Mouse (Mus musculus): Measurements from ENCODE around the gene Slc35e1. TPM values are rescaled to one million over a fixed set of nuclear protein-coding genes. Genes with fewer than 3 reads are reported as not detected.

Gene Slc35e1
- polyA plus RNA-seq, 1 experiment, result 23.6 TPM

DNA sequence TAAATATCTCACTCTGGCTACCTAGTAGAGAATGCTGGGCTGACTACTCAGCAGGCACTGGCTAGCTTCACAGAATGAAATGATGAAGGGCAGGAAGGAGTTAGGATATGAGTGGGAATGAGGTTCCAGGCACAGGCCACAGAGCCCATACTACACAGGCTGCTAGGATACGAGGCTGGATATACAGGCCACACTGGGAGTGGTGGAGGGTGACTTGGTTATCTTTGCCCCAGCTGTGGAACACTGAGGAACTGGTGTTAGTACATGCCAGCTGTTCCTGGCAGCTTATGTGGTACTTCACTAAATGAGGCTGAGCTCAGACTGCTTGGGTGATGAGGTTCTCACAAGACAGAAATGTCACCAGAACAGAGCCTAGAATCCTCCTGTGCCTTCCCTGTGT is 20.7 kb upstream of the Slc35e1 start:
- H3K36me3 ChIP-seq (ENCODE audit: control insufficient read depth, insufficient read depth, low read length, poor library complexity, severe bottlenecking), result no peaks in the 10 kb centered on the region
- no peaks in the 10 kb centered on the region for H3K27me3 ChIP-seq (ENCODE audit: control insufficient read depth, insufficient read depth, low read length, poor library complexity, severe bottlenecking)
- H3K4me3 ChIP-seq (ENCODE audit: low read depth, low read length), result no peak overlapping the region
- no peak overlapping the region for H3K27ac ChIP-seq (ENCODE audit: insufficient read depth, low read length)
- TF ChIP-seq POLR2A (IDR thresholded peaks at IDR 0.05; ENCODE audit: insufficient read depth, low read length) (no peak), EP300 (IDR thresholded peaks at IDR 0.05; ENCODE audit: insufficient read depth, low read depth, low read length) (no peak), CTCF (IDR thresholded peaks at IDR 0.05; ENCODE audit: low read depth, low read length) (no peak)
- H3K9ac ChIP-seq (ENCODE audit: low read depth, poor library complexity, severe bottlenecking), result no peak overlapping the region
- H3K4me1 ChIP-seq (ENCODE audit: control insufficient read depth, insufficient read depth, low read length), result no peaks in the 10 kb centered on the region
- H3K9me3 ChIP-seq (replicated peaks; ENCODE audit: control insufficient read depth, insufficient read depth, low read length, poor library complexity, severe bottlenecking), result no peaks in the 10 kb centered on the region

DNA sequence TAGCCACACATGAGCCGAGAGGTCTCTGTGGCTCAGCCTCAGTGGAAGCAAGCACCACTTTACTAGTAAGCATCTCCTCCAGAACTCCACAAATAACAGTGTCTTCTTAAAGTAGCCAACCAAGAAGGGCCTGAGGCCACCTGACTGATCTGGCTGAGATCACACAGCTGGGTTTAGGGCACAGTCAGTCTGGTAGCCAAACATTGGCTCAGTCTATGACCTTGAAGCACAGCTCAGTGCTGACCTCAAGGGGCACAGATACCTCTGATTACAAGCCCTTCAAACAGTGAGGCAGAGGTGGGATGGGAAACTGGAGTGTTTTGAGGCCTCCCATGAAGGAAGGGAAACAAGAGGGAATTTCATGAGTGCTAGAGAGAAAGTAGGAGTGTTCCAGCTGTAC is 20.2 kb upstream of the Slc35e1 start:
- no peak overlapping the region for H3K9ac ChIP-seq (ENCODE audit: low read depth, poor library complexity, severe bottlenecking)
- no peaks in the 10 kb centered on the region for H3K4me1 ChIP-seq (ENCODE audit: control insufficient read depth, insufficient read depth, low read length)
- no peak overlapping the region for H3K4me3 ChIP-seq (ENCODE audit: low read depth, low read length)
- no peak overlapping the region for H3K27ac ChIP-seq (ENCODE audit: insufficient read depth, low read length)
- no peaks in the 10 kb centered on the region for H3K36me3 ChIP-seq (ENCODE audit: control insufficient read depth, insufficient read depth, low read length, poor library complexity, severe bottlenecking)
- H3K27me3 ChIP-seq (ENCODE audit: control insufficient read depth, insufficient read depth, low read length, poor library complexity, severe bottlenecking), result no peaks in the 10 kb centered on the region
- H3K9me3 ChIP-seq (replicated peaks; ENCODE audit: control insufficient read depth, insufficient read depth, low read length, poor library complexity, severe bottlenecking), result no peaks in the 10 kb centered on the region
- TF ChIP-seq EP300 (IDR thresholded peaks at IDR 0.05; ENCODE audit: insufficient read depth, low read depth, low read length) (no peak), CTCF (IDR thresholded peaks at IDR 0.05; ENCODE audit: low read depth, low read length) (no peak), POLR2A (IDR thresholded peaks at IDR 0.05; ENCODE audit: insufficient read depth, low read length) (no peak)

DNA sequence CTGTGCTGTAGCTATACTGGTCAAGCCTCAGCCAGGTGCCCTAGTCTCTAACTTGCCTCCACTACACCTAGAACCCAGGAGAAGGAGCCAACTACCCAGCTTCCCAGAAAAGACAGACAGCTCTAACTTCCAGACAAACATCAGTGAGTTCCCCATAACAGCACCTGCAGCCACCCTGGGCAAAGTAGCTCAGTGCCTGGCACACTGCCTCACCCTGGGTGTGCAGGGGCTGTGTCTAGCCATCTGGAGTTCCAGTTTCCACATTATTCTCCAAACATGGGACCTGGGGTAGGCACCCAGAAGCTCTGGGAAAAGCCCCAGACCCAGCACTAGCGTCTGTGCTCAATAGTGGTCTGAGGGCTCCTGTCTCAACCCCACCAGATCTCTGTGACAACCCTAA is 15.1 kb upstream of the Slc35e1 start:
- H3K27me3 ChIP-seq (ENCODE audit: control insufficient read depth, insufficient read depth, low read length, poor library complexity, severe bottlenecking), result no peaks in the 10 kb centered on the region
- H3K9me3 ChIP-seq (replicated peaks; ENCODE audit: control insufficient read depth, insufficient read depth, low read length, poor library complexity, severe bottlenecking), result no peaks in the 10 kb centered on the region

DNA sequence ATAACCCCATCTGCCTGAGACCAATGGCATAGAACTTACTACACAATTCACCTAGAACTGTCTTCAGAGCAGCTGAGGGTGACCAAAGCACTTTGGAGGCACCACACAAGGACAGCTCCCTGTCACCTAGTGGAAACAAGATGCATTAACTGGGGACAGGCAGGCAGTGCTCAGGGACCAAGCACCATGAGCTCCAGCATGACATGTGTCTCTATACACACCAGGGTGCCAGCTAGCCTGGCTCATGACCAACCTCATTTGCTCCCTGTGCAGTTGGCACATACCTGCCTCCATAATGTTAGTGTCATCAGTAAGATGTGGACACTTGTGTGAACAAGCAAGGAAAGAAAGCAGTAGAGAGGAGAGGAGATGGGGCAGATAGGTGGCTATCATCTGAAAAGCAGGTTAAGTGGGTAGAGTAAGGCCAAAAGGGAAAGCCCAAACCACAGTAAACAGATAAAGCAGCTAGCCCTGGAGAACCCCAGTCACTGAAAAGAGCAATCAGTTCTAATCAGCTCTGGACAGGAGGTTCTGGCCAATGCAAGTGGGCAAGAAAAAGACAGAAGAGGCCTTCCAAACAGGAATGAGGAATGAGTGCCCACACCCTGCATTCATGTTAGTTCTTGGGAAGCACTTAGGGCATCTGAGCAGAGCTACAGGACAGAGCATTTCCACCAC is 12.4 kb upstream of the Slc35e1 start:
- no peak overlapping the region for H3K27ac ChIP-seq (ENCODE audit: insufficient read depth, low read length)
- TF ChIP-seq POLR2A (IDR thresholded peaks at IDR 0.05; ENCODE audit: insufficient read depth, low read length) (no peak), EP300 (IDR thresholded peaks at IDR 0.05; ENCODE audit: insufficient read depth, low read depth, low read length) (no peak), CTCF (IDR thresholded peaks at IDR 0.05; ENCODE audit: low read depth, low read length) (no peak)
- H3K4me1 ChIP-seq (ENCODE audit: control insufficient read depth, insufficient read depth, low read length), result peaks cover 7% of the 10 kb centered on the region
- no peaks in the 10 kb centered on the region for H3K27me3 ChIP-seq (ENCODE audit: control insufficient read depth, insufficient read depth, low read length, poor library complexity, severe bottlenecking)
- H3K36me3 ChIP-seq (ENCODE audit: control insufficient read depth, insufficient read depth, low read length, poor library complexity, severe bottlenecking), result peaks cover 10% of the 10 kb centered on the region
- H3K4me3 ChIP-seq (ENCODE audit: low read depth, low read length), result no peak overlapping the region
- H3K9me3 ChIP-seq (replicated peaks; ENCODE audit: control insufficient read depth, insufficient read depth, low read length, poor library complexity, severe bottlenecking), result no peaks in the 10 kb centered on the region
- no peak overlapping the region for H3K9ac ChIP-seq (ENCODE audit: low read depth, poor library complexity, severe bottlenecking)

More for the DNA sequence above, 15.1 kb upstream of the Slc35e1 start:
- Histone ChIP-seq H3K9ac (ENCODE audit: low read depth, poor library complexity, severe bottlenecking) (no peak overlapping the region), H3K4me1 (ENCODE audit: control insufficient read depth, insufficient read depth, low read length) (no peaks in the 10 kb centered on the region), H3K27ac (ENCODE audit: insufficient read depth, low read length) (no peak overlapping the region), H3K36me3 (ENCODE audit: control insufficient read depth, insufficient read depth, low read length, poor library complexity, severe bottlenecking) (peaks cover 8% of the 10 kb centered on the region), H3K4me3 (ENCODE audit: low read depth, low read length) (no peak overlapping the region)
- TF ChIP-seq POLR2A (IDR thresholded peaks at IDR 0.05; ENCODE audit: insufficient read depth, low read length), result no peak
- TF ChIP-seq CTCF (IDR thresholded peaks at IDR 0.05; ENCODE audit: low read depth, low read length), result no peak
- no peak for TF ChIP-seq EP300 (IDR thresholded peaks at IDR 0.05; ENCODE audit: insufficient read depth, low read depth, low read length)

DNA sequence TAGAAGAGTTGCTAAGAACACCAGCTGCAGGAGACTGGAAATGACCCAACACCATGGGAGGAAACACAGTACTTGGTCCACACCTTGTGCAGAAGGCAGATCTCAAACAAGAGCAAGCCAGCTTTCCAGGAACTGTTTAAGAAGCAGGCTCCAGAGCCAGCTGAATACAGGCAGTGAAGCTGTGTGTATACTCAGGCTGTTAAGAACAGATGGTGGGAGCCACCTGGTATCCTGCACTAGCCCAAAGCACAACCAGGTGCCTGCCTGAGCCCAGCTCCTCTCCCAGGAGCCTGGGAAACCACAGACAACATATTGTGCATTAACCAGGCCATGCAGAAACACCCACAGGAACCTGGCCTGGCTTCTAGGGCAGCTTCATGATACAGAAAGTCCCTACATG is 11.7 kb upstream of the Slc35e1 start:
- Histone ChIP-seq H3K9me3 (replicated peaks; ENCODE audit: control insufficient read depth, insufficient read depth, low read length, poor library complexity, severe bottlenecking) (no peaks in the 10 kb centered on the region), H3K27ac (ENCODE audit: insufficient read depth, low read length) (no peak overlapping the region), H3K27me3 (ENCODE audit: control insufficient read depth, insufficient read depth, low read length, poor library complexity, severe bottlenecking) (no peaks in the 10 kb centered on the region), H3K4me1 (ENCODE audit: control insufficient read depth, insufficient read depth, low read length) (peaks cover 7% of the 10 kb centered on the region), H3K4me3 (ENCODE audit: low read depth, low read length) (no peak overlapping the region), H3K36me3 (ENCODE audit: control insufficient read depth, insufficient read depth, low read length, poor library complexity, severe bottlenecking) (peaks cover 10% of the 10 kb centered on the region), H3K9ac (ENCODE audit: low read depth, poor library complexity, severe bottlenecking) (no peak overlapping the region)
- TF ChIP-seq CTCF (IDR thresholded peaks at IDR 0.05; ENCODE audit: low read depth, low read length), result no peak
- no peak for TF ChIP-seq EP300 (IDR thresholded peaks at IDR 0.05; ENCODE audit: insufficient read depth, low read depth, low read length)
- TF ChIP-seq POLR2A (IDR thresholded peaks at IDR 0.05; ENCODE audit: insufficient read depth, low read length), result no peak

DNA sequence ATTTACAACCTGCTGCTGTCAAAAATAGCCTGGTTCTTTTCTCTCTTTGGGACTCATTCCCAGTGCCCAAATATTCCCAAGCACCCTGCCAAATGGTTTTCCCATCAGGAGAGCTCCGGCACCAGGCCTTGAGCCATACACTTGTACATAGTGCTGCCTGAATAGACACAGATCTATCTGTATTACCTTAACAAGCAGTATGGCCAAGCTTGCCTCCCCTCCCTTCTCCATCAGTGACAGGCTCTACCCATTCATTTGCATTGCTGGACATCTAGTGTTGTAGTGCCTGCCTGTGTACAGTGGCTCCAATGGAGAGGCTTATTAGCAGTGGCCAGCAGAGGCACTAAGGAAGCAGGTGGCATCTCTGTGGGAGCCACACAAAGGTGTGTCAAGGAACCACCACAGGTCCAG is 8.1 kb upstream of the Slc35e1 start:
- Histone ChIP-seq H3K9ac (ENCODE audit: low read depth, poor library complexity, severe bottlenecking) (no peak overlapping the region), H3K4me1 (ENCODE audit: control insufficient read depth, insufficient read depth, low read length) (peaks cover 7% of the 10 kb centered on the region), H3K27me3 (ENCODE audit: control insufficient read depth, insufficient read depth, low read length, poor library complexity, severe bottlenecking) (no peaks in the 10 kb centered on the region), H3K36me3 (ENCODE audit: control insufficient read depth, insufficient read depth, low read length, poor library complexity, severe bottlenecking) (peaks cover 29% of the 10 kb centered on the region), H3K9me3 (replicated peaks; ENCODE audit: control insufficient read depth, insufficient read depth, low read length, poor library complexity, severe bottlenecking) (no peaks in the 10 kb centered on the region), H3K4me3 (ENCODE audit: low read depth, low read length) (no peak overlapping the region), H3K27ac (ENCODE audit: insufficient read depth, low read length) (no peak overlapping the region)
- TF ChIP-seq POLR2A (IDR thresholded peaks at IDR 0.05; ENCODE audit: insufficient read depth, low read length) (no peak), EP300 (IDR thresholded peaks at IDR 0.05; ENCODE audit: insufficient read depth, low read depth, low read length) (0 out of 2 replicates have a peak, but pooled peaks have one; percentile 53)
